Mouse (Mus musculus) ES-Bruce4 (cell line): Measurements from ENCODE around the gene Tmem125.

Source experiments
- EP300 ChIP-seq: IDR thresholded peaks from 2 replicates; pipeline ENCODE4 v1.6.1; 2011; ENCODE audit warnings: low read depth, low read length; ENCODE audit not compliant: insufficient read depth
- POLR2A ChIP-seq: IDR thresholded peaks from one replicate; pipeline ENCODE4 v1.8.1; 2011; ENCODE audit warnings: low read length; ENCODE audit not compliant: insufficient read depth

DNA sequence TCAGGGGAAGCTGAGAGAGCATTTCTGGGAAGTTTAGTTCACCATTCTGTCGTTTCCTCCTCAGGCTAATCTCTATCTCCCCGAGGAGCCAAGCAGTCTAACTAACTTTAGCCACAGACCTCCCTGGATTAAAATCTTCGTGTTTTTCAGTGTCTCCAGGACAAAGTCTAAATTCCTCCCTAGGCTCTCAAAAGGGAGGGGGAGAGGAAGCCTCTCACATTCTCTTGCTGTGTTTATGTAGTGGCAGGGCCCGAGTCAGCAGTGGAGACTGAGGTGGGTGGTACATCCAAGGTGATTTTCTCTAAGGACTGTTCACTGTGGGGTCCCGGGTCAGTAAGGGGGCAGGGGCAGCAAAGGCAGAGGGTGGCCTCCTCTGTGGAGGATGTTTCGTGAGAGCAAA is 6.0 kb downstream of the Tmem125 start:
- TF ChIP-seq EP300 (no peak), POLR2A (no peak)
